Mouse (Mus musculus) testis, adult 2 months (tissue): ENCODE measurements around the gene Zfpl1. TPM values are rescaled to one million over a fixed set of nuclear protein-coding genes. Genes with fewer than 3 reads are reported as not detected.

Experiments used
- H3K27ac ChIP-seq: fragments of 200-500 bp; 2 replicates; pipeline ENCODE4 v1.5.1; 2012; ENCODE audit warnings: low read depth, low read length; ENCODE audit not compliant: control insufficient read depth, insufficient read depth
- H3K27me3 ChIP-seq: fragments of 200-500 bp; 2 replicates; pipeline ENCODE4 v1.6.1; 2012; ENCODE audit warnings: mild to moderate bottlenecking, low read length, moderate library complexity; ENCODE audit not compliant: control insufficient read depth, insufficient read depth
- H3K36me3 ChIP-seq: fragments of 200-500 bp; 2 replicates; pipeline ENCODE4 v1.6.1; 2012; ENCODE audit warnings: mild to moderate bottlenecking, low read length; ENCODE audit not compliant: control insufficient read depth, insufficient read depth
- H3K4me1 ChIP-seq: fragments of 200-500 bp; 2 replicates; pipeline ENCODE4 v1.6.1; 2012; ENCODE audit warnings: low read length; ENCODE audit not compliant: control insufficient read depth, insufficient read depth
- H3K4me3 ChIP-seq: fragments of 200-500 bp; 2 replicates; pipeline ENCODE4 v1.5.1; 2012; ENCODE audit warnings: low read depth, mild to moderate bottlenecking, low read length, moderate library complexity, mixed read lengths; ENCODE audit not compliant: control insufficient read depth
- CTCF ChIP-seq: fragments of 200-500 bp; IDR thresholded peaks from 2 replicates; pipeline ENCODE4 v1.5.1; 2012; ENCODE audit warnings: low read depth, mild to moderate bottlenecking, inconsistent platforms, low read length, moderate library complexity; ENCODE audit not compliant: control insufficient read depth, insufficient read depth, insufficient replicate concordance
- POLR2A ChIP-seq: fragments of 200-500 bp; IDR thresholded peaks from 2 replicates; pipeline ENCODE4 v1.6.1; 2012; ENCODE audit warnings: low read depth, mild to moderate bottlenecking, inconsistent platforms, low read length, moderate library complexity; ENCODE audit not compliant: control insufficient read depth
- polyA plus RNA-seq: library from polyadenylated mRNA; depleted of rRNA; stranded (reverse); fragments of >200 nt; gene quantifications from 2 replicates; pipeline ENCODE4 v1.2.3, GENCODE M21; 2012

The Zfpl1 gene
- polyA plus RNA-seq, 1 experiment: 70.2 TPM

DNA sequence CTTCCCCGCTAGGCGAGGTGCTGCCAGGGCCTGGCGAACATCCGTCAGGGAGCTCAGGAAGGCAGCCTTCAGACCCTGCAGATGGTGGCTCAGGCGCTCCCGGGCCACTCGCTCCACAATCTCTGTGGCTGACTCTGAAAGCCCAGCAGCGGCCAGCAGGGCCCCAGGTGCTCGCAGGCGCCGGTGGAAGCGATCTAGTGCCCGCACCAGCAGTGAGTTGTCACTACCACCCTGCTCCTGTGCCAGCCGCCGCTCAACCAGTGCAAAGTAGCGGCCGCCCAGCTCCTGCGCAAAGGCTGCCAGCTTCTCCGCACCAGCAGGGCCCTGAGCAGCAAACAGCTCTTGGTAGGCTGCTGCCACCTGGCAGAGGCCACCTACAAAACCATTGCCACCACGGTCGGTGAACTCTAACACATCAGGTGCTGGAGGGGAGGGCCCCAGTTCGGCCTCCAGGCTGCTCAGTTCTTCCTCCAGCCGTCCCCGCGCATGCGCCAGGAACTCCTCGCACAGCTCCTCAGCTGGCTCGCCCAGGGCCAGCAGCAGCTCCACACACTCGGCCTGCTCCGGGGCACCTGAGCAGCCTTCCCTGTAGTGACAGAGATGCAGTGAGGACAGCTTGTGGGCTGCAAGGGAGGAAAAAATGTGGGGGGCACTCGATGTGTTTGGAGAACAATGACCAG, 14.0 kb downstream of the Zfpl1 start:
- no peak overlapping the region for H3K27ac ChIP-seq
- no peak for TF ChIP-seq POLR2A
- no peak for TF ChIP-seq CTCF
- H3K4me1 ChIP-seq: peaks cover 19% of the 10 kb centered on the region
- no peak overlapping the region; the same call in 1 of the 2 replicates for H3K4me3 ChIP-seq
- H3K36me3 ChIP-seq: no peaks in the 10 kb centered on the region; the same call in 1 of the 2 replicates
- H3K27me3 ChIP-seq: no peaks in the 10 kb centered on the region

DNA sequence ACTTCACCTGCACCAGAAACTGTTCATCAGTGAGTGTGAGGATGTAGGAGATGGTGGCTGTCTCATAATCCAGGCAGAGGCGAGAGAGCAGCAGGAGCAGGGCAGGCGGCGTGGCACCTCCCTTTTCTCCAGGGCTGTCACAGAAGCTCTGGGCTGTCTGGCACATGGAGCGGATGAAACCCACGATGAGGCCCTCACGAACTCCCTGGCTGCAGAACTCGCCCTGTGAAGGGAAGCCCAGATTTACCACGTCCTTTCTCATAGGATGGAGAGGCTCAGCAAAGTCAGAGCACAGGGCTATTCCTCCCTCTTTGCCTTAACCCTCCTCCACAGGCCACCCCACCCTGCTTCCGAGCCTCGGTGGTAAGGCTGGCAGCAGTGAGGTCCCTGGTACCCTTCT, 14.9 kb downstream of the Zfpl1 start:
- H3K27me3 ChIP-seq: no peaks in the 10 kb centered on the region
- peaks cover 19% of the 10 kb centered on the region for H3K4me1 ChIP-seq
- TF ChIP-seq CTCF (no peak), POLR2A (no peak)
- H3K27ac ChIP-seq: no peak overlapping the region
- no peak overlapping the region for H3K4me3 ChIP-seq
- H3K36me3 ChIP-seq: no peaks in the 10 kb centered on the region; the same call in 1 of the 2 replicates

DNA sequence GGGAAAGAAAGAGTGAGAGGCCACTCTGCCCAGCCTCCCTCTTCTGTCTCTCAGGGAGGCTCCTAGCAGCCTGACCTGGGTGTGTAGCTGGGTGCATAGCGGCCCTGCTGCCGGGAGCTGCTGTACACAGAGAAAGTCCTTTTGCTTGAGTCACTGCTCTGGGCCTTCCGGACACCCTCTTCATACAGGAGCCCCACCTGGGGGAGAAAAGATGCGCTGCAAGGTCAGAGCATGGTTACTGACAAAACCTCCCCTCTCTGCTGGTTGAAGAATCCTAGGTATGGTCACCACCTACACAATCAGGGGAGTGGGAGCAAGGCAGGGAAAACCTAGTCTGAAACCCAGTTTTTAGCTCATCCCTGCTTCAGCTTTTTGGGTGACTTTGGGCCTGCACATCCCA, 15.8 kb downstream of the Zfpl1 start:
- no peaks in the 10 kb centered on the region for H3K27me3 ChIP-seq
- H3K4me1 ChIP-seq: peaks cover 19% of the 10 kb centered on the region
- TF ChIP-seq POLR2A: no peak
- no peak for TF ChIP-seq CTCF
- no peak overlapping the region for H3K27ac ChIP-seq
- no peak overlapping the region for H3K4me3 ChIP-seq
- no peaks in the 10 kb centered on the region for H3K36me3 ChIP-seq

DNA sequence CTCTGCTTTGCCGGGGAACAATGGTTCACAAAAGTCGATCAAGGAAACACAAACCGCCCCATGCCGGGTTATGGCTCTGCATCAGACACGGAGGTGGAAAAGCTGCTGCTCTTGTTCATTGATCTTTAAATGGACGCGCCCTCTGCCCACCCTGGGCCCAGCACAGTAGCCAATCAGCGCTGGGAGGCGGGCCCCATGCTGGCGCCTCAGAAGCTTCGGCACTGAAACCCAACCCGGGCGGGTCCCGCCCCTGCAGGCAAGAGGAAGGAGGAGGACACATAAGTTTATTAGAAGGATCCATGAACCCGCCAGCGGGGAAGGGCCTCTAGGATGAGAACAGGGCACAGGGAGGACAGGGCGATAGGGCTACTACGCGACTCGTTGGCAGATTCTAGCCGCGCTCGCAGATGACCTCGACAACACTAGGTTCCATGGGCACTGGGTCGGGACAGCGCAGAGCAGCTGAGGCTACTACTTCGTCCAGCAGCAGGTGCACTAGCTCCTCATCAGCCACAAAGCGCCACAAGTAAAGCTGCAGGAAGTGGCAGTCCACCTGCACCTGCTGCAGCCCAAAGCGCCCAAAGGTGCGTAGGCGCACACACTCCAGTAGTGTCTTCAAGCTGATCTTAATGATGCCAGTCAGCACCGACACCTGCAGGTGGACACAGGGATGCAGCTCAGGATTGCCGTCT, 16.9 kb downstream of the Zfpl1 start, which contains the start of gene Tm7sf2:
TSS of gene Tm7sf2 (minus strand) at position 650 of the 692 bp plus-strand sequence.
- Histone ChIP-seq H3K27me3 (no peaks in the 10 kb centered on the region), H3K4me3 (peak within 1 kb of the TSS; percentile 41), H3K27ac (no peak within 1 kb of the TSS), H3K4me1 (peaks cover 20% of the 10 kb centered on the region), H3K36me3 (no peaks in the 10 kb centered on the region)
- TF ChIP-seq POLR2A (no peak), CTCF (no peak)

DNA sequence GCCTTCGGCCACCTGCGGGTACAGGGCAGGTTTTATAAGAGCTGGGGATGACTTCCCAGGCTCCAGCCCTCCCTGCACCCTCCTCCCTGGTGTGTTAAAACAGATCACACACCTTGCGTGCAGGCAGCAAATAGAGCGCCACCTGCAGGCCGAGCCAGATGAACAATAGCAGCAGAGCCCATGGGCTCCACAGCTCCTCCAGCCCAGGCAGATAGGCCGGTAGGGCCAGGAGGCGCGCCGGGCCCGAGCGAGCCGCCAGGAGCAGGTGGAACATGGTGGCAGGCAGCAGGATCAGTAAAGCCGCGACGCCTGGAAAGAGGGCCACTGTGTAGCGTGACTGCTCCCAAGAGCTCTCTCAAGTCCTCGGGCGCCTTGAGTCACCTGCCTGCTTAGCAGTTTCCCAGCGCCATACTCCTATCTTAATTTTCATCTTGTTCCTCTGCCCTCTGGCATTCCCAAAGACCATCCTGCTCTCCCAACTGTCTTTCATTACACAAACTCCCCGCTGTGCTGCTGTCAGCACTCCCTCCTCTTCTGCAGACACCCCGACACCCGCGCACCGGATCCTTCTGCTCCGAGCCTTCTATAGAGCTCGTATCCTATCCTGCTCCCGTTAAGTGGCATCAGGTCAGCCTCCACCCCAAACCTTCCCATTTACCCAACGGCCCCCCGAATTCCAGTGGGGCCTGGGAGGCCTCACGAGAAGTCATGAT, 17.6 kb downstream of the Zfpl1 start:
- no peak overlapping the region for H3K27ac ChIP-seq
- H3K4me1 ChIP-seq: peaks cover 22% of the 10 kb centered on the region
- 0 out of 2 replicates have a peak, but pooled peaks have one; percentile 12 for TF ChIP-seq POLR2A
- TF ChIP-seq CTCF: peak; percentile 81
- H3K36me3 ChIP-seq: no peaks in the 10 kb centered on the region
- no peaks in the 10 kb centered on the region for H3K27me3 ChIP-seq
- peak overlapping the region; percentile 10 for H3K4me3 ChIP-seq

- Histone ChIP-seq H3K4me3 (no peak overlapping the region), H3K27me3 (no peaks in the 10 kb centered on the region), H3K36me3 (no peaks in the 10 kb centered on the region), H3K4me1 (peaks cover 23% of the 10 kb centered on the region), H3K27ac (no peak overlapping the region)
- TF ChIP-seq CTCF (no peak), POLR2A (no peak)
These were observed 18.2 kb downstream of the Zfpl1 start for GRCm38 (mm10) chr19:6066571-6066970.

GRCm38 (mm10) chr19:6063081-6063480, 21.7 kb downstream of the Zfpl1 start:
- Histone ChIP-seq H3K36me3 (no peaks in the 10 kb centered on the region), H3K4me3 (peak overlapping the region; percentile 94), H3K27me3 (no peaks in the 10 kb centered on the region), H3K27ac (no peak overlapping the region), H3K4me1 (peaks cover 24% of the 10 kb centered on the region)
- no peak for TF ChIP-seq POLR2A
- TF ChIP-seq CTCF: no peak
